Mouse (Mus musculus) midbrain, embryonic 15.5 days (tissue): Measurements from ENCODE around the gene Gins2. TPM values are rescaled to one million over a fixed set of nuclear protein-coding genes. Genes with fewer than 3 reads are reported as not detected.

Experiments
- ATAC-seq: fragments of 200-750 bp; cut with Nextera tagmentation; replicated peaks from 2 replicates; pipeline ENCODE4 v1.8.0; 2017; ENCODE audit warnings: moderate TSS enrichment
- H3K27ac ChIP-seq: fragments of 300-500 bp; sonication (generic); 2 replicates; pipeline ENCODE4 v1.5.1; 2015; ENCODE audit warnings: mild to moderate bottlenecking, inconsistent platforms
- H3K27me3 ChIP-seq: fragments of 300-500 bp; sonication (generic); replicated peaks from 2 replicates; pipeline ENCODE4 v1.6.1; 2015; ENCODE audit warnings: inconsistent platforms
- H3K36me3 ChIP-seq: fragments of 300-500 bp; sonication (generic); replicated peaks from 2 replicates; pipeline ENCODE4 v1.6.1; 2015; ENCODE audit warnings: inconsistent platforms
- H3K4me1 ChIP-seq: fragments of 300-500 bp; sonication (generic); 2 replicates; pipeline ENCODE4 v1.6.1; 2015; ENCODE audit warnings: inconsistent platforms
- H3K4me2 ChIP-seq: fragments of 300-500 bp; sonication (generic); 2 replicates; pipeline ENCODE4 v1.6.1; 2015; ENCODE audit warnings: inconsistent platforms, mild to moderate bottlenecking, moderate library complexity
- H3K4me3 ChIP-seq: fragments of 300-500 bp; sonication (generic); 2 replicates; pipeline ENCODE4 v1.5.1; 2015; ENCODE audit warnings: mild to moderate bottlenecking, inconsistent platforms
- H3K9ac ChIP-seq: fragments of 300-500 bp; sonication (generic); 2 replicates; pipeline ENCODE4 v1.6.1; 2015; ENCODE audit warnings: mild to moderate bottlenecking, inconsistent platforms
- H3K9me3 ChIP-seq: fragments of 300-500 bp; sonication (generic); 2 replicates; pipeline ENCODE4 v1.6.1; 2016; ENCODE audit warnings: inconsistent platforms
- WGBS: fragments of 180-500 bp; shearing (Covaris S2); methylation state at CpG from one replicate; pipeline ENCODE4 v1.1.7; 2015; ENCODE audit warnings: mixed read lengths; 5-methylcytosine and 5-hydroxymethylcytosine counted together
- microRNA-seq: library from miRNA; unstranded; fragments of <30 nt; microRNA quantifications from one replicate; pipeline ENCODE4, GENCODE M21; 2016
- polyA plus RNA-seq: library from polyadenylated mRNA; unstranded; fragments of >200 nt; fragmentation: Nextera tagmentation; extraction: Ambion mirVana; gene quantifications from 2 replicates; pipeline ENCODE4 v1.2.1, GENCODE M21; 2015

Gins2 gene
- polyA plus RNA-seq, 1 experiment from 2014 or later, result 15.3 TPM

DNA sequence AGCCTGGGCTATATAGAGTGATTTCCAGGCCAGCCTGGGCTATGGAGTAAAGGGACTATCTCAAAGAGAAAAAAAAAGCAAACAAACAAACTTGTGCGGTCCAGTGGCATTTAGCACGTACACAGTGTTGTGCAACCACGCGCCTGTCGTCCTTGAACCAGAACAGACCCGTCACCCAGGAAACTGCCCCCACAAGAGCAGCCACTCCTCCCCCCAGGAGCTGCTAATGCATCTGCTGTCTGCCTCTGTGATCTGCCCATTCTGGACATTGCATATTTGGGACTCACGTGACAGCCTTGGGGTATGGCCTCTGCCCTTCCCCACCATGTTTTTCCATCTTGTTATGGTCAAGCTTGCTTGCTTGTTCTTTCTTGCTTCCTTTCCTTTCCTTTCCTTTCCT lies 59.9 kb downstream of the Gins2 start:
- Histone ChIP-seq H3K27me3 (0 out of 2 replicates have a peak, but pooled peaks cover 2% of the 10 kb centered on the region), H3K9ac (no peak overlapping the region), H3K4me1 (peaks cover 74% of the 10 kb centered on the region), H3K36me3 (no peaks in the 10 kb centered on the region), H3K4me3 (no peak overlapping the region), H3K27ac (no peak overlapping the region), H3K4me2 (no peak overlapping the region), H3K9me3 (no peaks in the 10 kb centered on the region)
- WGBS, result 44% methylated on average over 7 of the region's 7 CpGs
- ATAC-seq, result no peak

Small RNAs within 50 kb of the gene (microRNA-seq; reads per million reads assigned to microRNA genes)
- 0.92 reads per million for gene Mir7687

Other genes with a start within 250 kb of the Gins2 start
- 18.1 and 20.1 TPM in 2 replicates for gene 1190005I06Rik, start 58.3 kb upstream of the Gins2 start, polyA plus RNA-seq
- gene Gm27021, start 78.8 kb upstream of the Gins2 start, polyA plus RNA-seq, result 6.6 and 6.8 TPM in 2 replicates
- gene Cox4i1, start 78.9 kb upstream of the Gins2 start, polyA plus RNA-seq, result 1,028 and 1,049 TPM in 2 replicates
- gene Emc8, start 79.3 kb upstream of the Gins2 start, polyA plus RNA-seq, result 98.0 and 115 TPM in 2 replicates
- 3.7 and 4.0 TPM in 2 replicates for gene Irf8, start 147.1 kb upstream of the Gins2 start, polyA plus RNA-seq